Mouse (Mus musculus): ENCODE data around the gene Dusp15. TPM values are rescaled to one million over a fixed set of nuclear protein-coding genes. Genes with fewer than 3 reads are reported as not detected.

Gene Dusp15
- not detected in 2 replicates for total RNA-seq (2023)

GRCm38 (mm10) chr2:152951065-152951849 lies at the start of gene Dusp15:
Gene Dusp15, minus strand, starts transcription at chr2:152951698.

GRCm38 (mm10) chr2:152962091-152962793 lies 10.7 kb upstream of the Dusp15 start, which contains the start of gene Ttll9:
Gene Ttll9, plus strand, starts transcription at chr2:152962485.

GRCm38 (mm10) chr2:152933048-152933447 lies 18.4 kb downstream of the Dusp15 start, which contains the start of gene Foxs1:
Gene Foxs1, minus strand, starts transcription at chr2:152933208.

GRCm38 (mm10) chr2:152911031-152911430 lies 40.5 kb downstream of the Dusp15 start, which contains the start of gene Mylk2:
Gene Mylk2, plus strand, starts transcription at chr2:152911352.

Other genes with a start within 250 kb of the Dusp15 start
- 33.0 and 36.5 TPM in 2 replicates for gene Id1, start 215.4 kb downstream of the Dusp15 start, total RNA-seq (2023)
- not detected in 2 replicates for gene Cox4i2, start 197.5 kb downstream of the Dusp15 start, total RNA-seq (2023)
- 25.4 and 35.7 TPM in 2 replicates for gene Bcl2l1, start 120.0 kb downstream of the Dusp15 start, total RNA-seq (2023)
- 41.1 and 43.2 TPM in 2 replicates for gene Tpx2, start 103.7 kb downstream of the Dusp15 start, total RNA-seq (2023)
- not detected in 2 replicates for gene Mylk2, start 40.3 kb downstream of the Dusp15 start, total RNA-seq (2023)
- not detected in 2 replicates for gene Foxs1, start 18.5 kb downstream of the Dusp15 start, total RNA-seq (2023)
- gene Ttll9, start 10.8 kb upstream of the Dusp15 start, total RNA-seq (2023): not detected in 2 replicates
- gene Pdrg1, start 63.7 kb upstream of the Dusp15 start, total RNA-seq (2023): 12.4 and 12.8 TPM in 2 replicates
- not detected in 2 replicates for gene Xkr7, start 80.2 kb upstream of the Dusp15 start, total RNA-seq (2023)
- 1.1 and 1.7 TPM in 2 replicates for gene Ccm2l, start 114.3 kb upstream of the Dusp15 start, total RNA-seq (2023)
- 249 and 255 TPM in 2 replicates for gene Hck, start 156.8 kb upstream of the Dusp15 start, total RNA-seq (2023)
- gene Tm9sf4, start 209.6 kb upstream of the Dusp15 start, total RNA-seq (2023): 84.6 and 87.1 TPM in 2 replicates